Mouse (Mus musculus): ENCODE results near the gene 4931428L18Rik. TPM values are rescaled to one million over a fixed set of nuclear protein-coding genes. Genes with fewer than 3 reads are reported as not detected.
A peak's percentile ranks its signal among the peaks of the same experiment; 100 is the strongest.

4931428L18Rik gene
- polyA plus RNA-seq, 1 experiment from 2014 or later: not detected

DNA sequence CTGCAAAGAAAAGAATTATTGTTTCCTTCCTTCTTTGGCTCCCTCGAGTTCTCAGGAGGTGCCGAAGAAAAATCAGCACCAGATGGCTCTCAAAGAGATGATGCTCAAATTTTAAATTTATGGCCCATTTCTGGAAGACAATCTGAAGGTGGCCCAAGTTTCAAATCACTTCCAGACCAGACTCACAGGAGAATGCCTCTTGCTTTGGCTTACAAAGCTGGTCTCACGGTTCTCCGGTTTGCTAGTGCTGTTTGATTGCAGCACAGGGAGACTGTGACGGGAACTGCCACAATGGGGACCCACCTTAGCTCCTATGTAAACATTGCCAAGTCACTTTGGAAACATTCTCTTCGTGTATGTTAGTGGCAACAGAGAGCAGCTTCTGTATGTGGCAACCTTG is 72.8 kb downstream of the 4931428L18Rik start:
- WGBS: 49% methylated on average over 6 of the region's 6 CpGs
- H3K9ac ChIP-seq: no peak overlapping the region
- no peak overlapping the region for H3K27ac ChIP-seq
- no peaks in the 10 kb centered on the region for H3K9me3 ChIP-seq (replicated peaks)
- ATAC-seq (replicated peaks; ENCODE audit: insufficient number of reproducible peaks, insufficient read depth, low FRiP score, low read depth): no peak
- 0 out of 2 replicates have a peak, but pooled peaks cover 6% of the 10 kb centered on the region for H3K4me1 ChIP-seq (replicated peaks)
- H3K27me3 ChIP-seq: no peaks in the 10 kb centered on the region
- H3K4me3 ChIP-seq: no peak overlapping the region
- no peak overlapping the region for H3K4me2 ChIP-seq
- H3K36me3 ChIP-seq: no peaks in the 10 kb centered on the region

- ATAC-seq (replicated peaks; ENCODE audit: insufficient number of reproducible peaks, insufficient read depth, low FRiP score, low read depth): no peak
- 79% methylated on average over 2 of the region's 2 CpGs for WGBS
Observed at GRCm38 (mm10) chr1:31143571-31143970, 78.9 kb downstream of the 4931428L18Rik start.

DNA sequence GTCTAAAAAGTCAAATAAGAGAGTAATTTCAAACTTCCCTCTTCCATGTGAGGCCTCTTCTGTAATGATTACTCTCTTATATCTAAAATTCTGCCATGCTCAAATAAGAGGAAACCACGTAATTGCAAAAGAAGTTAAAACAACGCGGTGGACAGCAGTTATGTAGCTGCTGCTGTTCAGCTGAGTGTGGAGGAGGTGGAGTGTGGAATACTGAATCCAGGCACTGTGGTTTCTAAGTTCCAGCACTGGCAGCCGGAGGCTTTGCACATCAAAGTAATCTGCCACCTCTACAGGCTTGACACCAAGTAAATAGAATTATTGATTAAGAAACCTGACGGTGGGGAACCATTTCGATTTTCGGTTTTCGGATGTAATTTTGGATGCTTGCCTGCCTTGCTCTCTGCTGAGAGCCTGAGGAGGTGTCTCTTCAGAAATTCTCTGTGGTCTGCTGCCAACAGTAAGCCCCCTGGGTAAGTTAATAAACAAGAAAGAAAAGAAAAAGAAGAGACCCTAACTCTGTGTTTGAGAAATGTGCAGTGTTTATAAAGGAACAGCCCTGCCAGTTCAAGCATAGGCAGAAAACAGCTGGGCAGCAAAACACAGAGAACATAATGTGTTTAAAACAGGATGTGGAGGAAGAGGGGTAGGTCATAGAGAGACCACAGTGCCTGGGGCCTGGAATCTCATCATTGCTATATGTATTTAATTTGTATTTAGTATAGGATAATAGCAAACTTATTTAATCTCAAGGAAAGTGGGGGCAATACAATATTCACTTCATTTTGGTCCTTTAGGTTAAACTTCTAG is 80.0 kb downstream of the 4931428L18Rik start:
- no peak overlapping the region for H3K9ac ChIP-seq
- H3K9me3 ChIP-seq (replicated peaks): no peaks in the 10 kb centered on the region
- no peak for ATAC-seq (replicated peaks; ENCODE audit: insufficient number of reproducible peaks, insufficient read depth, low FRiP score, low read depth)

More at GRCm38 (mm10) chr1:31143571-31143970, 78.9 kb downstream of the 4931428L18Rik start:
- Histone ChIP-seq H3K4me1 (replicated peaks) (0 out of 2 replicates have a peak, but pooled peaks cover 3% of the 10 kb centered on the region), H3K4me2 (no peak overlapping the region), H3K36me3 (no peaks in the 10 kb centered on the region), H3K27me3 (no peaks in the 10 kb centered on the region), H3K27ac (no peak overlapping the region), H3K9ac (no peak overlapping the region), H3K4me3 (no peak overlapping the region), H3K9me3 (replicated peaks) (no peaks in the 10 kb centered on the region)

GRCm38 (mm10) chr1:31138387-31138786 is 84.1 kb downstream of the 4931428L18Rik start:
- Histone ChIP-seq H3K36me3 (no peaks in the 10 kb centered on the region), H3K27me3 (no peaks in the 10 kb centered on the region), H3K4me2 (no peak overlapping the region), H3K9ac (no peak overlapping the region), H3K4me3 (no peak overlapping the region), H3K27ac (no peak overlapping the region), H3K9me3 (replicated peaks) (no peaks in the 10 kb centered on the region), H3K4me1 (replicated peaks) (0 out of 2 replicates have a peak, but pooled peaks cover 6% of the 10 kb centered on the region)
- WGBS: 49% methylated on average over 3 of the region's 3 CpGs
- no peak for ATAC-seq (replicated peaks; ENCODE audit: insufficient number of reproducible peaks, insufficient read depth, low FRiP score, low read depth)

More for the DNA sequence above, 80.0 kb downstream of the 4931428L18Rik start:
- 44% methylated on average over 8 of the region's 8 CpGs for WGBS
- Histone ChIP-seq H3K36me3 (no peaks in the 10 kb centered on the region), H3K27me3 (no peaks in the 10 kb centered on the region), H3K4me1 (replicated peaks) (0 out of 2 replicates have a peak, but pooled peaks cover 3% of the 10 kb centered on the region), H3K4me3 (no peak overlapping the region), H3K27ac (no peak overlapping the region), H3K4me2 (no peak overlapping the region)

GRCm38 (mm10) chr1:31113466-31113865 is 109.0 kb downstream of the 4931428L18Rik start:
- ATAC-seq (replicated peaks; ENCODE audit: insufficient number of reproducible peaks, insufficient read depth, low FRiP score, low read depth): no peak
- no peaks in the 10 kb centered on the region for H3K36me3 ChIP-seq
- H3K4me2 ChIP-seq: no peak overlapping the region
- H3K9ac ChIP-seq: no peak overlapping the region
- no peaks in the 10 kb centered on the region for H3K9me3 ChIP-seq (replicated peaks)
- H3K27ac ChIP-seq: no peak overlapping the region
- H3K27me3 ChIP-seq: no peaks in the 10 kb centered on the region
- H3K4me1 ChIP-seq (replicated peaks): no peaks in the 10 kb centered on the region
- H3K4me3 ChIP-seq: no peak overlapping the region
- 50% methylated on average over 4 of the region's 4 CpGs for WGBS

GRCm38 (mm10) chr1:31107961-31108360 is 114.5 kb downstream of the 4931428L18Rik start:
- ATAC-seq (replicated peaks; ENCODE audit: insufficient number of reproducible peaks, insufficient read depth, low FRiP score, low read depth): no peak
- no peaks in the 10 kb centered on the region for H3K27me3 ChIP-seq

DNA sequence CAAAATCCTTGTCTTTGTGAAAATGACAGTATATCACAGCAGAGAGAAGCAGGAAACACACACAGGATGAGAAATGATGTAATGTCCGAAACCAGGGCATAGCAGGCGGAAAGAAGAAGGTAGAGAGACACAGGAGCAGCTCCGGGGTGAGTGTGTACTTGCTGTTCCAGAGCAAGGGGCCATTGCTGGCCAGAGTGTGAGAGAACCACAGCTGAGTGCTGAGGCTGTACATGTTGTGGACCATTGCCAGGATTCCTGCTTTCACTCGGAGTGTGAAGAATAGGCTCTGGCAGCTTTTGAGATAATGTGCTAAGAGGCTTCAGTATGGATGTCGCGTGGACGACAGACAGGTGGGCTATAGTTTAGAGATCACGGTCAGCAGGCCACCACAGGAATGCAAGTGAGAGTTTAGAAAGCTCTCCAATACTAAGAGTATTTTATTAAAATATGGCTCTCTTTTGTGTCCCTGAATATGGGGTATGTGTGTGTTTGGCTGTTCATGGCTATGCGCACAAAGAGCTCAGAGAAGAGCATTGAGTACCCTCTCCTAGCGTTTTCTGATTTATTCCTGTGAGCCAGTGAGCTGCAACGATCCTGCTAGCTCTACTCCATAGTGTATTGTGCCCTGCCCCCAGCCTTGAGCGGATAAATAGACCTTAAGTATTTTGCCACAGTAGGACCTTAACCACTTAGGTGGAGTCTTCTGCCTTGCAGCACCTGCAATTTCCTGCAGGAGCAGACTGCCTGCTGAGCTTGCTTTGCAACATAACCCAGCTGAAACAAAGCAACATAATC is 119.4 kb downstream of the 4931428L18Rik start:
- Histone ChIP-seq H3K4me1 (replicated peaks) (peaks cover 20% of the 10 kb centered on the region), H3K27me3 (no peaks in the 10 kb centered on the region), H3K36me3 (no peaks in the 10 kb centered on the region), H3K4me3 (no peak overlapping the region), H3K9me3 (replicated peaks) (no peaks in the 10 kb centered on the region), H3K4me2 (peak overlapping the region; percentile 45), H3K27ac (peak overlapping the region; percentile 86), H3K9ac (no peak overlapping the region)
- WGBS: 18% methylated on average over 12 of the region's 12 CpGs
- ATAC-seq (replicated peaks; ENCODE audit: insufficient number of reproducible peaks, insufficient read depth, low FRiP score, low read depth): peak; percentile 91

More at GRCm38 (mm10) chr1:31107961-31108360, 114.5 kb downstream of the 4931428L18Rik start:
- WGBS: 80% methylated on average over 3 of the region's 3 CpGs
- Histone ChIP-seq H3K4me1 (replicated peaks) (peaks cover 5% of the 10 kb centered on the region), H3K27ac (no peak overlapping the region), H3K36me3 (no peaks in the 10 kb centered on the region), H3K4me2 (no peak overlapping the region), H3K9ac (no peak overlapping the region), H3K9me3 (replicated peaks) (no peaks in the 10 kb centered on the region), H3K4me3 (no peak overlapping the region)

DNA sequence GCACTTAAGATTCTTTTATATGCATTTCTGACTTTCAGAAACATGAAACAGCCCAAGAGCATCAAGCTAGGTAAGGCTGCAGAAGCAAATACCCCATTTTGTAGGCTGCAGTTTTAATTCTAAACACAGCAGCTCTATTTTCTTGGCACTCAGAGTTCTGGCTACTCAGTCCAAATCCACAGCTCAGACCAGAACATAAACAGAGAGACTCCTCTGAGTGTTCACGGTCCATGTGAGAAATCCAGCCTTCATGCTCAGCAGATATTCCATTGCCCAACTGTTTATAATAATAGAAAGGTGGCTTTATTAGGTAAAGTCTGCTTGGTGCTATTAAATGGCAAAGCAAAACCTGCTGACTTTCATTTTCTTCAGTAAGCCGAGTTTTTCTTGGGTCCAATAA is 120.2 kb downstream of the 4931428L18Rik start:
- Histone ChIP-seq H3K9ac (no peak overlapping the region), H3K27ac (peak overlapping the region; percentile 86), H3K4me3 (no peak overlapping the region), H3K4me1 (replicated peaks) (peaks cover 20% of the 10 kb centered on the region), H3K27me3 (no peaks in the 10 kb centered on the region), H3K36me3 (no peaks in the 10 kb centered on the region), H3K4me2 (0 out of 2 replicates have a peak overlapping the region, but pooled peaks have one; percentile 45), H3K9me3 (replicated peaks) (no peaks in the 10 kb centered on the region)
- ATAC-seq (replicated peaks; ENCODE audit: insufficient number of reproducible peaks, insufficient read depth, low FRiP score, low read depth): no peak
- WGBS: 68% methylated on average over 2 of the region's 2 CpGs

- H3K4me3 ChIP-seq: no peak overlapping the region
- no peaks in the 10 kb centered on the region for H3K9me3 ChIP-seq (replicated peaks)
- H3K9ac ChIP-seq: no peak overlapping the region
- WGBS: 65% methylated on average over 3 of the region's 3 CpGs
- no peak overlapping the region for H3K4me2 ChIP-seq
- no peak for ATAC-seq (replicated peaks; ENCODE audit: insufficient number of reproducible peaks, insufficient read depth, low FRiP score, low read depth)
- peak overlapping the region; percentile 16; the same call in 1 of the 2 replicates for H3K27ac ChIP-seq
- no peaks in the 10 kb centered on the region for H3K36me3 ChIP-seq
- H3K4me1 ChIP-seq (replicated peaks): peaks cover 12% of the 10 kb centered on the region
- no peaks in the 10 kb centered on the region for H3K27me3 ChIP-seq
Observed at GRCm38 (mm10) chr1:31097208-31097607, 125.3 kb downstream of the 4931428L18Rik start.

DNA sequence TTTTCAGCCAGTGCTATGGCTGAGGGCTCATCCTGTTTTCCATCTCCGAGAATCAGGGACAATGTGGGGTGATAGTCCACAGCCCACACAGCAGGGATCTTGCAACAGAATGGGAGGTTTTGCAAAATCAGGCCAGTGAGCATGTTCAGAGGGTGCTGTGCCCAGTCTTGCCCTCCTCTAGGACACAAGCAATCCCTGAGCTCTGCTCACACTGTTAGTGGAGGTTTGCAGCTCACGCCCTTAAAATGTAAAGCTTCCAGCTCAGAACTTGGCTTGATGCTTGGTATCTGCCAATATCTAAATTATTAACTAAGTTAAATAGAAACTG is 126.1 kb downstream of the 4931428L18Rik start:
- Histone ChIP-seq H3K4me2 (no peak overlapping the region), H3K4me1 (replicated peaks) (peaks cover 7% of the 10 kb centered on the region; the same call in 1 of the 2 replicates), H3K27ac (no peak overlapping the region), H3K4me3 (no peak overlapping the region), H3K27me3 (no peaks in the 10 kb centered on the region), H3K9ac (no peak overlapping the region), H3K9me3 (replicated peaks) (no peaks in the 10 kb centered on the region), H3K36me3 (no peaks in the 10 kb centered on the region)
- 68% methylated on average over 2 of the region's 2 CpGs for WGBS
- ATAC-seq (replicated peaks; ENCODE audit: insufficient number of reproducible peaks, insufficient read depth, low FRiP score, low read depth): no peak

DNA sequence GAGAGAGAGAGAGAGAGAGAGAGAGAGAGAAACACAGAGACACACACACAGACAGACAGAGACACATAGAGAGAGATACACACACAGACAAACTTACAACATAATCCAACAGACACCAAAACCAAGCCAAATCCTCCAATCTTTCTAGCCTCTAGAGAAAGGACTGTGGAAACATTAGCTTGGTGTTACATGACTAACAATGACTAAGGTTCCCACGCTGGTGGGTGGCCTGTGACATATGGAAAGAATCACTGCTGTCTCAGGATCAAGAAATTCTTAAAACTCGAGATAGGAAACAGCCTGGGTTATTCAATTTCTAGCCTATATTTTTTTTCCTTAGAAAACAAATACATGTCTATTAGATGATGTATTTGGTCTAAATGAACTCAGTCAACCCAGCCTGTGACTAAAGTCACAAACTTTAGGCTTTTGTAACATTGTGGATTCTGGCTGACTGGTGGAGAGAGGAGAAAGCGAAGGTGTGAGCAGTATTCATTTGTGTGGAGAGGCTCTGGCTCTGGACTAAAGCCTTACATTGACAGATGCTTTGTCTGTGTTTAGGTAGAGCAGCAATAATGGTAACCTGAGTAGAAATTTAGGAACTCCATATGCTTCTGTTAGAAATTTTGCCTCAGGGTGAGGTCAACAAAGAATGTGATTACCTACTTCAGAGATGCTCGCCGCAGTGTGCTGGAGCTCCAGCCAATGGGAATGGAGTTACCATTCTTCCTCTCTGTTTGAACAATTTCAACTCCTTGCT is 126.6 kb downstream of the 4931428L18Rik start:
- ATAC-seq (replicated peaks; ENCODE audit: insufficient number of reproducible peaks, insufficient read depth, low FRiP score, low read depth): no peak
- no peak overlapping the region for H3K27ac ChIP-seq
- H3K4me3 ChIP-seq: no peak overlapping the region
- H3K27me3 ChIP-seq: no peaks in the 10 kb centered on the region
- no peak overlapping the region for H3K4me2 ChIP-seq
- H3K4me1 ChIP-seq (replicated peaks): peaks cover 4% of the 10 kb centered on the region; the same call in 1 of the 2 replicates
- WGBS: 69% methylated on average over 5 of the region's 5 CpGs
- no peaks in the 10 kb centered on the region for H3K36me3 ChIP-seq
- no peak overlapping the region for H3K9ac ChIP-seq
- no peaks in the 10 kb centered on the region for H3K9me3 ChIP-seq (replicated peaks)
